Mouse (Mus musculus) ES-E14 (cell line): ENCODE data around the gene Stox2.

ENCODE experiments used
- CHD2 ChIP-seq: IDR thresholded peaks from 2 replicates; pipeline ENCODE4 v1.6.1; 2014; ENCODE audit warnings: mild to moderate bottlenecking, low read depth, low read length, inconsistent platforms
- ZC3H11A ChIP-seq: IDR thresholded peaks from 2 replicates; pipeline ENCODE4 v1.6.1; 2012; ENCODE audit warnings: low read depth, mild to moderate bottlenecking, inconsistent platforms, low read length, borderline replicate concordance
- ZNF384 ChIP-seq: IDR thresholded peaks from 2 replicates; pipeline ENCODE4 v1.6.1; 2012; ENCODE audit warnings: low read depth, low read length, inconsistent platforms

GRCm38 (mm10) chr8:47371081-47371480 is 75.1 kb downstream of the Stox2 start:
- no peak for TF ChIP-seq CHD2
- TF ChIP-seq ZNF384, result no peak
- TF ChIP-seq ZC3H11A, result no peak
